ENCODE assay signal across 8 mouse cellular contexts in the genomic region with DNA sequence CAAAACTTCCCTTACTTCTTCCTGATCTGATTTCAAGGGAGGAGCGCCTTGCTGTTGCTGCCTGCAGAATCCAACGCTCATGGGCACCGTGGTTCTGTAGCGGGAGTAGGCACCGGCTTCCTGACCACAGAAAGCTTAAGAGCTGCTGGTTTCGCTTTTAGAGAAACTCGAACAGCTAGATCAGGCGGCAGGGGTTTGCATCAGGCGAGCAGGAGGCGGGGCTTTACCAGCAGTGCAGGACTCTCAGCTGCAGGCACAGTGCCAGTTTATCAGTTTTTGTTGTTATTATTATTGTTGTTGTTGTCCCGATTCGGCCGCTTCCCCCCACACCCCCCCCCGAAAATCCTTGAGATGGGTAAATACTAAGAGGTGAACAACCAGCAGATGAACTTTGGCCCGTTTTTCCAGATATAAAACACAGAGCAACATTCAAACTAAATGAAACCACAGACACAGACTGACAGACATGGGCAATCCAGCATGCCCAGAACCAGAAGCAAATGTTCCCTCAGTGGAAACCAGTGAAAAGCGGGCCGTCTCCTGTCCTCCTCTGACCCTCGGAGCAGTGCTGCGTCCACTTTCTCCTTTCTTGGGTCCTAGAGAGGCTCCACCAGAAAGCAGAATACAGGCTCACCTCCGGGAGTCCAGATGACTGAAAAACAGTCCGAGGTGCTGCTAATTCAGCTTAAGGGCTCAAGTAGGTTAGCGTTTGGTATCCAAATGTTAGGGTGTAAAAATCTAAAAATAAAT. TPM values are rescaled to one million over a fixed set of nuclear protein-coding genes. Genes with fewer than 3 reads are reported as not detected.
DNase-seq lines count a peak whose midpoint lies in the region; ATAC-seq lines count a peak whose summit lies in the region.

A gene (minus strand): TSS at position 203 of the 750 bp plus-strand sequence.

- ATAC-seq in hindbrain, embryonic 11.5 days (ENCODE audit: low FRiP score): peak; percentile 72; the same call in 1 of the 2 replicates

- peak within 1 kb of the TSS; percentile 31 for H3K4me3 ChIP-seq in hindbrain, embryonic 11.5 days (ENCODE audit: low read depth, low read length)

- DNase-seq in MN1 (ENCODE audit: low spot score): peak; percentile 54
- peak; percentile 58 to 67 for DNase-seq in cerebellum, postnatal 10 days
- peak; percentile 37 to 55 for DNase-seq in frontal cortex, postnatal 10 days (ENCODE audit: low spot score in 2 of 2)
- DNase-seq in hindbrain, embryonic 11.5 days (ENCODE audit: low spot score): peak; percentile 63
- DNase-seq in layer of hippocampus, postnatal 10 days (ENCODE audit: low spot score in 2 of 2): peak; percentile 38 to 54
- peak; percentile 87 for DNase-seq in lung, postnatal 10 days
- peak; percentile 56 for DNase-seq in ovary, postnatal 14 days (ENCODE audit: low spot score)
- DNase-seq in thymus, postnatal 14 days: peak; percentile 87

- peak within 1 kb of the TSS; percentile 35 for H3K4me2 ChIP-seq in hindbrain, embryonic 11.5 days (replicated peaks; ENCODE audit: low read depth, low read length)

- H3K27me3 ChIP-seq in hindbrain, embryonic 11.5 days (ENCODE audit: control insufficient read depth, insufficient read depth, low read length): no peaks in the 10 kb centered on the region

- no peak within 1 kb of the TSS for H3K27ac ChIP-seq in hindbrain, embryonic 11.5 days (ENCODE audit: low read depth, low read length)

- peak within 1 kb of the TSS; percentile 25 for H3K9ac ChIP-seq in hindbrain, embryonic 11.5 days (ENCODE audit: low read depth, low read length)

- no peaks in the 10 kb centered on the region for H3K9me3 ChIP-seq in hindbrain, embryonic 11.5 days (ENCODE audit: control insufficient read depth, low read length)

- no peaks in the 10 kb centered on the region for H3K4me1 ChIP-seq in hindbrain, embryonic 11.5 days (replicated peaks; ENCODE audit: control insufficient read depth, insufficient read depth, low read length)

- no peaks in the 10 kb centered on the region for H3K36me3 ChIP-seq in hindbrain, embryonic 11.5 days (ENCODE audit: control insufficient read depth, insufficient read depth, low read length)

- WGBS in hindbrain, embryonic 11.5 days: 12% methylated on average over 22 of the region's 22 CpGs

RNA-seq across cellular contexts. Expression of the gene that starts here (rescaled TPM):
- polyA plus RNA-seq in hindbrain, embryonic 11.5 days (2014; fragmentation: Nextera tagmentation; extraction: Ambion mirVana): 1.7 and 2.1 TPM in 2 replicates
- 1 to 10 TPM; 2.0 to 2.4 TPM for total RNA-seq in layer of hippocampus, postnatal 10 days (2021)
